18 mouse cellular contexts compared by ENCODE assay signal in genomic region chr14:76097815-76098214, GRCm38 (mm10). TPM values are rescaled to one million over a fixed set of nuclear protein-coding genes. Genes with fewer than 3 reads are reported as not detected.
DNase-seq lines count a peak whose midpoint lies in the region; ATAC-seq lines count a peak whose summit lies in the region.
"Had no signal": no experiment of that assay in that cellular context is flagged by ENCODE, and none has a peak within 500 bp of the region (broad histone marks: within the 10 kb centered on the region; RNA-seq: fewer than 3 reads in every experiment).

No protein-coding gene starts in this region.

- H3K4me1 ChIP-seq in kidney, embryonic 14.5 days (ENCODE audit: control insufficient read depth, insufficient read depth, low read length): no peaks in the 10 kb centered on the region
- H3K4me1 ChIP-seq in kidney, embryonic 15.5 days: no peaks in the 10 kb centered on the region
- H3K4me1 ChIP-seq: embryonic facial prominence, embryonic 15.5 days; forebrain, embryonic 10.5 days; heart, embryonic 13.5 days; hindbrain, embryonic 15.5 days had no signal

- no peak overlapping the region for H3K4me3 ChIP-seq in kidney, embryonic 14.5 days (ENCODE audit: low read length)
- H3K4me3 ChIP-seq in kidney, embryonic 15.5 days (replicated peaks): no peak overlapping the region
- H3K4me3 ChIP-seq: embryonic facial prominence, embryonic 15.5 days; erythroblast, embryonic 14.5 days; forebrain, embryonic 10.5 days; heart, embryonic 13.5 days; hindbrain, embryonic 15.5 days had no signal

- H3K9me3 ChIP-seq in kidney, embryonic 14.5 days (ENCODE audit: control insufficient read depth, low read length): no peaks in the 10 kb centered on the region
- no peaks in the 10 kb centered on the region for H3K9me3 ChIP-seq in kidney, embryonic 15.5 days (replicated peaks)
- H3K9me3 ChIP-seq: embryonic facial prominence, embryonic 15.5 days; forebrain, embryonic 10.5 days; heart, embryonic 13.5 days; hindbrain, embryonic 15.5 days had no signal

- H3K9ac ChIP-seq in kidney, embryonic 14.5 days (ENCODE audit: low read depth, low read length): no peak overlapping the region
- H3K9ac ChIP-seq in kidney, embryonic 15.5 days: no peak overlapping the region
- H3K9ac ChIP-seq: embryonic facial prominence, embryonic 15.5 days; heart, embryonic 13.5 days; hindbrain, embryonic 15.5 days had no signal

- intact Hi-C loops in gastrocnemius, postnatal 14 days (cut with DNase I; ENCODE audit: low total_unique reads): no loop called here

- DNase-seq in kidney, adult 11 months: peak; percentile 21
- DNase-seq in kidney, postnatal 14 days: peak; percentile 37
- no peak for DNase-seq in gastrocnemius, postnatal 10 days
- no peak for DNase-seq in adrenal gland, adult 8-10 months
- DNase-seq in gastrocnemius, postnatal 14 days: no peak
- DNase-seq: adrenal gland, postnatal 25 days; cerebellum, adult 2 months; cerebellum, postnatal 14 days; embryo, embryonic 11 days; heart, postnatal 36 days had no signal

- no peaks in the 10 kb centered on the region for H3K27me3 ChIP-seq in kidney, embryonic 14.5 days (ENCODE audit: control insufficient read depth, insufficient read depth, low read length)
- no peaks in the 10 kb centered on the region for H3K27me3 ChIP-seq in kidney, embryonic 15.5 days
- H3K27me3 ChIP-seq: embryonic facial prominence, embryonic 15.5 days; heart, embryonic 13.5 days; hindbrain, embryonic 15.5 days had no signal

- H3K27ac ChIP-seq in kidney, embryonic 14.5 days (ENCODE audit: low read depth, low read length): no peak overlapping the region
- H3K27ac ChIP-seq in kidney, embryonic 15.5 days: no peak overlapping the region
- H3K27ac ChIP-seq: embryonic facial prominence, embryonic 15.5 days; forebrain, embryonic 10.5 days; heart, embryonic 13.5 days; hindbrain, embryonic 15.5 days had no signal

- 88% methylated on average over 5 of the region's 5 CpGs for WGBS in kidney, embryonic 14.5 days
- WGBS in kidney, embryonic 15.5 days: 86% methylated on average over 5 of the region's 5 CpGs

- H3K36me3 ChIP-seq in kidney, embryonic 14.5 days (ENCODE audit: control insufficient read depth, insufficient read depth, low read length): peaks cover 54% of the 10 kb centered on the region; the same call in 1 of the 2 replicates
- peaks cover 90% of the 10 kb centered on the region for H3K36me3 ChIP-seq in kidney, embryonic 15.5 days

- no peak overlapping the region for H3K4me2 ChIP-seq in kidney, embryonic 14.5 days (replicated peaks; ENCODE audit: low read depth, low read length)
- H3K4me2 ChIP-seq in kidney, embryonic 15.5 days: no peak overlapping the region
- H3K4me2 ChIP-seq: embryonic facial prominence, embryonic 15.5 days; heart, embryonic 13.5 days; hindbrain, embryonic 15.5 days had no signal

- no peak for ATAC-seq in kidney, embryonic 14.5 days (ENCODE audit: low FRiP score, low TSS enrichment)
- ATAC-seq in kidney, embryonic 15.5 days (replicated peaks; ENCODE audit: low FRiP score): peak; percentile 79
- ATAC-seq: forebrain, embryonic 14.5 days had no signal

RNA-seq across cellular contexts. Expression of gene Gpalpp1, which starts 12.7 kb away (rescaled TPM):
- 8.5 and 13.3 TPM in 2 replicates for polyA plus RNA-seq in kidney, embryonic 14.5 days (2014; fragmentation: Nextera tagmentation; extraction: Ambion mirVana)
- 12.7 and 14.3 TPM in 2 replicates for polyA plus RNA-seq in kidney, embryonic 15.5 days (2015; fragmentation: Nextera tagmentation; extraction: Ambion mirVana)
- total RNA-seq in gastrocnemius, postnatal 10 days (2021): 1 to 10 TPM; 7.9 to 8.6 TPM
- 10 to 100 TPM; 19.0 to 25.2 (median 22.3) TPM for total RNA-seq in adrenal gland, adult 8-10 months (2022)
- 1 to 10 TPM; 6.5 to 6.9 TPM for total RNA-seq in gastrocnemius, postnatal 14 days (2021)

RNA-seq across cellular contexts. Expression of gene Nufip1, which starts 12.9 kb away (rescaled TPM):
- polyA plus RNA-seq in kidney, embryonic 14.5 days (2014; fragmentation: Nextera tagmentation; extraction: Ambion mirVana): 16.1 and 17.7 TPM in 2 replicates
- 17.5 TPM in 2 replicates for polyA plus RNA-seq in kidney, embryonic 15.5 days (2015; fragmentation: Nextera tagmentation; extraction: Ambion mirVana)
- total RNA-seq in gastrocnemius, postnatal 10 days (2021): 1 to 10 TPM; 4.5 to 4.8 TPM
- total RNA-seq in adrenal gland, adult 8-10 months (2022): 1 to 10 TPM; 7.5 to 8.4 (median 8.0) TPM
- total RNA-seq in gastrocnemius, postnatal 14 days (2021): 1 to 10 TPM; 3.6 to 3.8 TPM

Comparison
In these comparisons a context has a peak if more than half of its experiments do, and no peak if none do; other contexts are left out.
1. DNase-seq: peak in kidney, adult 11 months (single experiment) and kidney, postnatal 14 days (single experiment); none in gastrocnemius, postnatal 10 days (single experiment), adrenal gland, adult 8-10 months (single experiment) and gastrocnemius, postnatal 14 days (single experiment).